Mouse (Mus musculus) cerebellum, adult (tissue): Measurements from ENCODE around the gene Ninl.

Experiments used
- ATAC-seq: cut with Nextera tagmentation; 2 replicates; pipeline ENCODE4 v1.9.2; 2017; ENCODE audit warnings: mild to moderate bottlenecking, moderate library complexity, mixed read lengths; ENCODE audit not compliant: insufficient number of reproducible peaks, low FRiP score, low TSS enrichment

The Ninl gene

DNA sequence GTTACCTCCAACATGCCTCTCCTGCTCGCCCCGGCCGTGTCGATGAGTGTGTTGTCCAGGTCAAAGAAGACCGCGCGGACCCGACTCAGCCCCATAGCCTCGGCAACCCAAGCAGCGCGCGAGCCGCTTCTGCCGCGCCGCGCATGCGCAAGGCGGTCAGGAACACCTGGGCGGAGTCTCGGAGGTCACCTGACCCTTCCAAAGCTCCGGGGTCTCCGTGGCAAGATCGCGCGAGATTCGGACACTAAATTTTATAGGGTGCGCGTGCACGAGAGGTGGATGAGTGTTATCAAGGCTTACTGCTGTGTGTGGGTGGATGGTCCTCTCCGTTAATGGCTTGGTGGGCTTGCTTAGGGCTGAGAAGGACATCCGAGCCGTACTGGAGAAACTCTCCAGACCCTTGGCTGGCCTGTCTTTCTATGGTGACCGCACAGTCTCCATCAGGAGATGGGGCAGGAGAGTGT lies at the start of gene Ninl, which contains the start of gene Nanp:
Ninl (minus strand) TSS at position 151 of the 464 bp plus-strand sequence.
Nanp (minus strand) TSS at position 167 of the 464 bp plus-strand sequence.
- peak; percentile 95 for ATAC-seq

DNA sequence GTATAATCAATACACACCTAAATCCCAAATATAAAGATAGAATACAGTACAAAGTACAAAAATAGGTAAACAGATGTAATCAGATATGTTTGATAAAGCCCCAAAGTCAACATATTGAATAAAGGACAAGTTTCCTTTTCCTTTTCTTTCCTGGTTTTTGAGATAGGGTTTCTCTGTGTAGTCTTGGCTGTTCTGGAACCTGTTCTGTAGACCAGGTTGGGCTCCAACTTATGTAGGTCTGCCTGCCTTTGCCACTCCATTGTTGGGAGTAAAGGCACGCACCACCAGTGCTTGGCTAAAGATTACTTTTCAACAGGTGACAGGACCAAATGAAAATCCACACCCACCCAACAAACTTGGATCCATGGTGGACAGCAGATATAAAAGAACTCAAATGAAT lies 17.5 kb upstream of the Ninl start:
- ATAC-seq: no peak

DNA sequence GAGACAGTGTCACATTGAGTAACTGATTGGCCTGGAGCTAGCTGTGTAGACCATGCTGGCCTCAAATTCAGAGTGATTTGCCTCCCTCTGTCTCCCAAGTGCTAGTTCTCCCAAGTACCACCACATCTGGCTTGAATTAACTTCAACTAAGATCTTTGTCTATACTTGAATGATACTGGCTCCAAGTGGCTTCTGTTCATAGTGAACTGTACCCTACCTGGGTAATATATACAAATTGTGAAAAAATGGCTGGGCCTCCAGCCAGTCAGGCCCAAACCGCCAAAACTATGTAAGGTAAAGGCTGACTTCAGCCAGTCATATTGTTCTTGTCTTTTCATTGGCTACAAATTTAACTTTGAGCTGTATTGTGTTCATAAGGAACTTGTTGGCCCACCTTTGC lies 1.2 kb upstream of the Ninl start:
- ATAC-seq: no peak

DNA sequence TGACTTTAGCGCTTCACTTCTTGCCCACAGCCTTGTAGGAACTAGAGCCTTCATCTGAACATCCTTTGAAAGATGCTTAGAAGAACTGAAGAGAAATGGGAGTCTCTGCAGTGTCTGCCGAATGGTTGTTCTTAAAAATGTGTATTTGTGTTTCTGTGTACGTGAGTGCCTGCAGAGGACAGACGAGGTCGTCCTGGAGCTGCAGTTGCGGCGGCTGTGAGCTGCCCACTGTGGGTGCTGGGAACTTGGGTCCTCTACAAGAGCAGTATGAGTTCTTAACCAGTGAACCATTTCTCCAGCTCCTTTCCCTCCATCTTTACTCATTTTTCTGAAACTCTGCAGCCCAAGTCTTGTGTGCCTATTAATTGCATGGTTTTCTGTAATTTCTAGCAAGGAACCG lies 544 bp upstream of the Ninl start:
- peak; percentile 13; the same call in 1 of the 2 replicates for ATAC-seq

DNA sequence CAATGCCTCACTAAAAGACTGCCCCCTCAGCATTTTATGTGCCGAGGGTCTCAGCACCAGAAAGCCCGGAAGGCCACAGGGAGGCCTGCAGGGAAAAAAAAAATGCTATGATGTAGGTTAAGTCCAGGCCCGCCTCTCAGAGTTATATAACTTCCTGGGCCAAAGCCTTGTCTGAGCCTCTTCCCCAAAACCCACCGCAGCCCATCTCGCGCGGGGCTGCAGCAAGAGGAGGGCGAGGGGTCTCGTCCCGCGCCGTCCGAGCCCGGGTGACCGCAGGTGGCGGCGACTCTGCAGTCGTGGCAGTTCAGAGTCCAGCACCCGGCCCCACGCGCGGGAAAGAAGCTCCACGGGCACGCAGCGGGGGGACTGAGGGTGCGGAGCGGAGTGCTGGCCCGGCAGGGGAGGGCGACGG lies 365 bp downstream of the Ninl start:
- ATAC-seq: peak; percentile 76; the same call in 1 of the 2 replicates

DNA sequence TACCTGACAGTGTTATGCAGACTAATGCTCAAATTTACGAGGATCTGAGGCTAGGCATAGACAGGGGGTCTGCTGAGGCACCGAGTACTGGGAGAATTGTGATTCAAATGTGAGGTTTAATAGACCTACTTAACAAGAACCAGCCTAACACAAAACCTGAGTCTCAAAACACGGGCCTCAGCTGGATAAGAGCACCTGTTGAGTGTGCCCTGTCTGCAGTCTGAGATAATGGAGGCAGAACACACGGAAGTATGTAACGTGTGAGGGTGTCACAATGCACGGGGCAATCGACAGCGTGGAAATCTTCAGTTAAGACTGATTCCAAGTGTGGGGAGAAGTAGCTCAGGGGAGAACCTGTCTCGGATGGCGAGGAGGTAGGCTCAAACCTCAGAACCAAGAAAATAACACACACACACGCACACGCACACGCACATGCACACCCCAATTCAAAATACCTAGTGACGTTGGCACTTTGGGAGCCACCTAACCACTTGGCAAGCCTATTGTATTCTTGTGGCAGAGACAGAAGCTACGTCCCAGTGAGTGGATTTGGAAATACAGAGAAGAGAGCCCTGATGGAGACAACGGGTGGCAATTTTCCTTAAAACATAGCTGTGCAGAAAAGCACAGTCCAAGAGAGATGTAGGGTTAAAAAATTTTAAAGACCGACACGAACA lies 1.2 kb downstream of the Ninl start:
- ATAC-seq: no peak

DNA sequence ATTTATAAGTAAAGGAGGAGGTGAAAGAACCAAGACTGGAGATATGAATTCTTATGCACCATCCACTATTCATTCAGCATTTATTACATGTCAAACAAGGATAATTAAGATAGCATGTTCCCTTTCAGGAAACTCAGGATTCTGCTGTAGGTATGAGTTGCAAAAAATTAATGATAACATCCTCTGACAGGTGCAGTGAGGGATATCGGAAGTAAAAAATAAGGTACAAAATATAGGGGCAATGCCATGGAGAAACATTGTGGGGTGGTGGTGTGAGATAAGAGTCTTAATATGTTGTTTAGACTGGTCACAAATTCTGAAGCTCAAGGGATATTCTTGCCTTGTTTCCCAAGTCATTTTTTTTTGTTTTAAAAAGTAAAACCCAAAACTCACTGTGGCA lies 1.9 kb downstream of the Ninl start:
- ATAC-seq: no peak

DNA sequence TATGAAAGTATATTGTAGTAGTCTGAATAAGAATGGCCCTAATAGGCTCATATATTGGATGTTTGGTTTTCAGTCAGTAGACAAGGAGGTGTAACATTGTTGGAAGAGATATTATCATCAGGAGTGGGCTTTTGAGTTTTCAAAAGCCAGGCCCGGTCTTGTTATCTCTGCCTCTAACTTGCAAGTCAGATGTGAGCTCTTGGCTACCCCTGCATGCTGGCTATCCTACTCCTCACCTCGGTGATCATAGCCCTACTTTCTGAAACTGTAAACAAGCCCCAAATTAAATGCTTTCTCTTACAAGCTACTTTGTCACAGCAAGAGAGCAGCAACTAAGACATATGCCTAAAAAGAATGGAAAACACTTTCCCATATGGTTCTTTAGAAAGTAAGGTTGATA lies 2.5 kb downstream of the Ninl start:
- ATAC-seq: no peak

DNA sequence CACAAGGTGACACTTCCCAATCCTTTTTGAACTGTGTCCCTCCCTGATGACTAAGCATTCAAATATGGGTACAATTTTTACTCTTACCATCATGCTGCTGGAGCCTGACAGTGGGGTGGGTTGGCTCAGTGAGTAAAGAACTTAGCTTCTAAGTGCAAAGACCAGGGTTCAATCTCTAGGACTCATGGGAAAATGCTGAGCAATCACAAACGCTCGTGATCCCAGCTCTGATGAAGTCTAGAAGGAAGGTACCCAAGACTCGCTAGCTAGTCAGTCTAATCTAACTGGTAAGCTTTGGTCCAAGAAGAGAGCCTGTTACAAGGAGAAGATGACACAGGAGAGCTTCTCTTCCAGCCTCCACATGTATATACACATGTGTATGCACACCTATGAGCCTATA lies 4.7 kb downstream of the Ninl start:
- ATAC-seq: no peak

DNA sequence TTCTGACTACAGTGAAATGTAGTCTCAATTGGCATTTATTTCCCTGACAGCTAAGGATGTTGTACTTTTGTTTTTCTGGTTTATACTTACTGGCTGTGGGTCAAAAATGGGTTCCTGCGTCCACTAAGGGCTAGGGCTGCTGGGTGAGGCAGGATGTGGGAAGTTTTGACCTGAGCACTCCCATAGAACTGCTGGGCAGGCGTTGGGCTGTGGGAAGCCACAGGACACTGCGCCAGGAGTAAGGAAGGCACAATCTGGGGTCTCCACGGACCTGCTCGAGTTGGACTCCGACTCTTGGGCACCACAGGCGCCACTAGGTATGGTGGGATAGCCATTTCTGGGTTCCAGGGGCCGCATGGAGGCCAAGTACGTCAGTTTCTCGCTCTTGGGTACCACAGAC lies 18.0 kb downstream of the Ninl start:
- no peak for ATAC-seq

DNA sequence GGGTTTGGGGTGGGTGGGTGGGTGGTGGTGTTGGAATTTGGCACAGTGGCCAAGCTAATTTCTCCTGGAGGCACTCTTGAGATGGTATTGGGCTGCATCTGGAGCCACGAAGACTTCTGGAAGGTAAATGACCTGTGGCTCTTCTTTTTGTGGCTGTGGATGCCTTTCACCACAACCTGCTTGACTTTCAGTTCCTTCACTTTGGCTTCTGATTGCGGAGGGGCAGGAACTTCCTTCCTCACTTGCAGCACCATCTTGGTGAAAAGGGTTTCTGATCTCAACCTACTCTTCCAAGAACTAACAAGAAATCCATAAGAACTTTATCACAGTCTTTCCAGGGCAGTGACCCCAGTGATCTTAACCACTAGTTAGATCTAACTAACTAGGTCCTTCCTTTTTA lies 23.9 kb downstream of the Ninl start:
- no peak for ATAC-seq

DNA sequence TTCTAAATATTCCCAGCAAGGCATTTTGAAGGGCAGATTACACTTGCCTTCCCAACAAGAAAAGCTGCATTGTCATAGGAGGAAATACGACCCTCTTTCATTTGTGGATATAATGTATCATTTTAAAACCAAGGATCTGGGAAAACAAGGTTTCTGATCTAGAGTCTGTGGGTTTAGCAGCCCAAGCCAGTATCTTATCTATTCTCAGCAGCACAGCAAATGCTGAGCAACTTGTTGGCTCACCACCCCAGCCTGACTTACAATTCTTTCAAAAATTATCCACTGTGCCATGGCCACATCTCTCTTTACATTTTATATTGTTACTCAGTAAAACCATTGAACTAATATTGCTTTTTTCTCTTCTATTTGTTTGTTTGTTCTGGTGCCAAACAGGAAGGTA lies 27.9 kb downstream of the Ninl start:
- no peak for ATAC-seq

DNA sequence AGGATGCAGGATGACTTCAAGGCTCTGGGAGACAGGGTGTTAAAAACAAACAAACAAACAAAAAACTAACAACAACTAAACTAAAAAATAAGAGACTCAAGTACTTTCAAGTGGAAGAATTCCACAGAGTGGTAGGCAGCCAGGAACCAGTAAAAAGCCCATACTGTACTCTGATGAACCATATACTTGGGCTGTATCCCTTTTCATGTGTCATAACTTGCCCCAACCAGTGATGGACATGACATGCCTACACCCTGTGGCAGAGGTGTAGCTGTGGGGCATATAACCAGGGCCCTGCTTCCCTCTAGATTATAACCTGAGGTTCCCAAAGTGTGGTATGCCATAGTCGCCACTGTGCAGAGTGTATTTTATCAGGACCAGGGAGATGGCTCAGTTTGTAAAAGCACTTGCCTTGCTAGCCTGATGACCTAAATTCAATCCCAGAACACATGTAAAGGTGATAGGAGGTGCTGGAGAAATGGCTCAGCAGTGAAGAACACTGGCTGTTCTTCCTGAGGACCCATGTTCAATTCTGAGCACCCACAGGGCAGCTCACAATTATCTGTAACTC lies 29.6 kb downstream of the Ninl start:
- no peak for ATAC-seq

DNA sequence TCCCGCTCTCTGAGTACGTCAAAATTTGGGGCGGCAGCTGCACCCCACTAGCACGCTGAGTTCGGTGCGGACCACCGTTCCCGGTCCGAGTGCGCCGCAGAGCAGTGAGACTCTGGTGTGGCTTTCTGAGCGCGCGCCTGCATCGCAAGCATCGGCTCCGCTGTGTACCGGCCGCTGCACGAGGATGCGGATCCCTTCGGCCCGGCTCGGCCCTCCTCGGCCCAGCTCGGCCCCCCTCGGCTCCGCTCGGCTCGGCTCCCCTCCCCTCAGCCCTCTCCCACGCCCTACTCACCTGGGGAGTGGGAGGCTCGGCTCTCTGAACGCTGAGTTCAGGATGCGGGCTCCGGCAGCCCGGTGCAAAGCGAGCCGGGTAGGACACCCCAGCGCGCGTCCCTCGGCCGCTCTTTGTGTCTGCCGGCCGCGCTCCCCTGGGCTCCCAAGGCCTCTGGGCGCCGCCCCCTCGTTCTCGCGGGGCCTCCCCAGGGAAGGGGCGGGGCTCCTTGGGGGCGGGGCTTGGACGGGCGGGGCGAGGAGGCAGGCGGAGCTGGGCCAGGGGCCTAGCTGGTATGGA lies 30.2 kb downstream of the Ninl start:
- ATAC-seq: peak; percentile 79

DNA sequence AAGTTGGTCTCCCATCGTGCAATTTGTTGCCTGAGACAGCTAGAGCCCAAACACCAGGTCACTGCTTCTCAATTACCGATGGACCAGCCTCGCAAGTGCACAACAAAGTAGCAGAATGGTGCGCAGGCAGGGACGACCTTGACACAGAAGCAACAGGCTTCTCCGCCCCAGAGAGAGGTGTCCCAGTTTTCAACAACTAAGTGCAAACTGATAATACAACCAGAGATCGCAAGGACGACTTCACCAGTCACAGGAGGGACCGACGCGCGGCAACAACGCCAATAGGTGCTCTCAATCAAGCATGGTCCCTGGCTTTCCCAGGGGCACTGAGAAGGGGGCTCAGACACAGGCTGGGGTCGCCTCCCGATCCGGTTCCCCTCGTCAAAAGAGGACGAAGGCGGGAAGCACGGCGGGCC lies 30.7 kb downstream of the Ninl start:
- no peak for ATAC-seq

DNA sequence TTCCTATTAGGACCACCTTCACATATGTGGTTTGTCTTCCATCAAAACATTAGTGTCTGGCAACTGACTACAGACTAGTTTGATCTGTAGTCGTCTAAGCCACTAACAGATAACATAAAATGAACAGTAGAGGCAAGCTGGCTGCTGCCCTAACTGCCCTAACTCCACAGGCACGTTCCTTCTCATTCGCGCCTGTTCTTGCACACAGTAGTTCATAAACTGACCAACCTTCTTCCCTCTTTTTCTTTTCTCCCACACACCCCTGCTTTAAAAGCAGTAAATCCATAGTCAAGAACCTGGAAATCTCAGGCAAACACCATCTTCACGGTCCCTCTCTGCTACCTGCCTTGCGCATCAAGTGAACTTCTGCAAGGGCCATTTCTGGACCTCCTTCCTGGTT lies 31.2 kb downstream of the Ninl start:
- ATAC-seq: no peak

DNA sequence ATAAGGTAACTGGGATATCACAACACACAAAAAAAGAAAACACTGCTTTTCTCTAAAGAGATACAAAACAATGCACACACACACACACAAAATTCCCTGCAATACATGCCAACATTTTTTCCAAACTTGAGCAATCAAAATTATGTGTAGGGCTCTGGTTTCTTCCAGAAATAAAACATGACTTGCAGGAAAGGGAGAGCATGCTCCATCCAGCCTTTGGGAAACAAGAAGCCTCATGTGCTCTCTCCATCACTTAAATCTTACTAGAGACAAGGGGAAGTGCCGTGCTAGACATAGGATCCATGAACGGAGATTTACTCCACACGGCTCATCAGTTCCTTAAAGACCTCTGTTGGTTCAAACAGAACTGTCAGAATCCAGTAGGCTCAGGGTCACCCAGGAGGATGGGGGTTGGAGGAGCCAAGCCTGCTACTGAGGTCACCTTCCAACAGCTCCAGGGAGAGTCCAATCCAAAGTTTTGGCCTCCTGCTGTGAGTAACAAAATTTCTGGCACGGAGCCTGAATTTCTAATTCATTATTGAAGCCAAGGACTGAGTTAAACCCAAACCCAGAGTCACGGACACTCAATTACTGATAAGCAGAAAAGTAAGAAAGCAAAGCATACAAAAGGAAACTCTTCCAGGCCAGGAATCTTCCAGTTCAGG lies 32.8 kb downstream of the Ninl start:
- no peak for ATAC-seq

DNA sequence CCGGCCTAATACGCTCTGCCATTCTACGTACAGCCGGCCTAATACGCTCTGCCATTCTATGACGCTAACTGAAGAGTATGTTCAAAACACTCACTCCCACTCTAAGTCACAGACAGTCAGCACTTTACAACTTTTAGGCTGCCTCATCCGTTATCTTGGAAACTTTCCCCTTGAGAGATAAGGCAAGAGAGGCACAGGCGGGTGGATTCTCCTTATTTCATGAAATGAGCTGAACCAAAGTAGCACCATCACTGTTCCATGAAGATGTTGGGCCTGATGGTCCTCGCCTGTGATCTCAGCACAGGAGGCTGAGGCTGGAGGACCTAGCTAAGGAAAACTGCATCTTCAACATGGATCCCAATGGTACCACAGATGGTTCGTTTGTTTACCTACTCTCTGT lies 34.8 kb downstream of the Ninl start:
- no peak for ATAC-seq

DNA sequence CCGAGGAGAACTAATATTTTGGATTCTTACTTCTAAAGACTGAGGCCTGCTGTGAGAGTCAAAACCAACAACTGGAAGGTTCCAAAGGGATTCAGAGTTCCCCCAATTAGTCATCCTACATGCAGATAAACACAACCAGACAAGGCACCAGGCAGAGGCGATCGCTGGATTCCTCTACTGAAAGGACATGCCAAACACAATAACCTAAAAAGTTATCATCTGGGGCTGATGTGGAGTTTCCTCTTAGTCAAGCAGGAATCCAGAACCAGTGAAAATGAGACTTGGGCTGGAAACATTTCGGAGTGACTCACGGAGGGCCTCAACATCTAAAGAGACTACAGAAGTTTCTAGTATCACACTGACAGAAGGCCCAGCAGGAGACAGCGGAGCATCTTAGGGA lies 35.4 kb downstream of the Ninl start:
- ATAC-seq: no peak

DNA sequence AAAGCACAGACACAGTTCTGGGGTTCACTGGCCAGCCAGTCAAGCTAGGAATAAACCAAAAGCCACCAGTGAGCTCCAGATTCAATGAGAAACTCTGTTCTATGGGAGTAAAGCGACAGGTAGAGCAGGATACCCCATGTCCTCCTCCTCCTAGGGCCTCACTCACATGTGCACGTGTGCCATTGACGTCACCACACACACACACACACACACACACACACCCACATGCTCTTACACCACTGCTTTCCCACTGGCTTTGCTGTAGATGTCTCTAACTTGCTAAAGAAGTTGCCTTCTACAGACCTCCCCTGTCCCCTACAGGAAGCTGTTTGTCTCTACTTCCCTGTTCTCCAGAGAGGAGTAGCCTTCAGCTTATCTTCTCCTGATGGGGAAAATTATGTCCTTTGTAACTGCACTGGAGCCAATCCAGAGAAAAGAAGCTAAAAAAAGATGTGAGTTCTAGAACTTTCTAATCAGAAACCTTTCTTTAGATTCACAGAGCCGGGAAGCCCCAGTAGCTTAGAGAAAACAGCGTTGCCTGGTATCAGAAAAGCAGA lies 37.5 kb downstream of the Ninl start:
- ATAC-seq: no peak
